Mouse (Mus musculus) olfactory bulb, adult 2 months (tissue): ENCODE data around the gene Bcar3.

Source experiments
- CTCF ChIP-seq: fragments of 200-500 bp; IDR thresholded peaks from 2 replicates; pipeline ENCODE4 v1.5.1; 2012; ENCODE audit warnings: low read depth, mild to moderate bottlenecking, low read length, moderate library complexity; ENCODE audit not compliant: insufficient read depth
- POLR2A ChIP-seq: fragments of 200-500 bp; IDR thresholded peaks from 2 replicates; pipeline ENCODE4 v1.6.1; 2012; ENCODE audit warnings: mild to moderate bottlenecking, low read depth, low read length, moderate library complexity; ENCODE audit not compliant: insufficient read depth

DNA sequence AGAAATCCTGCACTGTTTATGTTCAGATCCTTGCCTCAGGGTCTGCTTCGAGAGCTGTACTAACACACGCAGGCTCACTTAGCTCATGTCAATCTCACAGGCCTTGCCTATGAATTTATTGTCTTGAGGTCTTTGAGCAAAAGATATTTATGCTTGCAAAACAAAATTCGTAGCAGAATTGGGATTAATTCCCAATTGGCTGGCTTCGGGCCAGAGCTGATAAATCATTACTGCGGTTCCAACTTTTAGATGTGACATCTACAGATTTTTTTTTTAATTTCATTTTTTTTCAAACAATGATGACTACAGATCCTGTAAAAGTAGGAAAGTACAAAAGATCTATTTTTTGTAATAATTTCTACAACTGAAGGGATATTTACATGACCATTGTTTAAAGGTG is 86.8 kb downstream of the Bcar3 start:
- no peak for TF ChIP-seq POLR2A
- no peak for TF ChIP-seq CTCF
